Mouse (Mus musculus) MEL (cell line): ENCODE data around the gene Srf. TPM values are rescaled to one million over a fixed set of nuclear protein-coding genes. Genes with fewer than 3 reads are reported as not detected.

Experiments
- DNase-seq: peaks from one replicate; pipeline ENCODE4 v3.0.0; 2011; ENCODE audit warnings: low read depth, low spot score
- H3K27ac ChIP-seq: 2 replicates; pipeline ENCODE4 v1.5.1; 2012; ENCODE audit warnings: low read depth, mild to moderate bottlenecking, control low read depth, low read length, moderate library complexity; ENCODE audit not compliant: control insufficient read depth
- H3K27me3 ChIP-seq, 2 experiments: fragments of 150-350 bp in 1 of 2; sonication (generic) in 1 of 2; 2 replicates each; pipeline ENCODE4 v1.6.1; 2012; ENCODE audit warnings: low read length in 2 of 2, mild to moderate bottlenecking in 2 of 2, improper control_type of control experiment in 1 of 2, moderate library complexity in 1 of 2; ENCODE audit not compliant: insufficient read depth in 2 of 2, control insufficient read depth in 1 of 2
- H3K36me3 ChIP-seq, 2 experiments: 2 replicates each; pipeline ENCODE4 v1.6.1; 2012 to 2014; ENCODE audit warnings: low read length in 2 of 2, improper control_type of control experiment in 1 of 2, inconsistent platforms in 1 of 2, mild to moderate bottlenecking in 1 of 2; ENCODE audit not compliant: insufficient read depth in 2 of 2, control insufficient read depth in 1 of 2
- H3K4me1 ChIP-seq, 2 experiments: fragments of 150-350 bp in 1 of 2; sonication (generic) in 1 of 2; 2 replicates each; pipeline ENCODE4 v1.6.1; 2012; ENCODE audit warnings: low read length in 2 of 2, improper control_type of control experiment in 1 of 2, mild to moderate bottlenecking in 1 of 2; ENCODE audit not compliant: insufficient read depth in 2 of 2, control insufficient read depth in 1 of 2
- H3K4me3 ChIP-seq, 2 experiments: fragments of 150-350 bp in 1 of 2; sonication (generic) in 1 of 2; 2 replicates each; pipeline ENCODE4 v1.5.1; 2012; ENCODE audit warnings: low read depth in 2 of 2, low read length in 2 of 2, mild to moderate bottlenecking in 2 of 2, moderate library complexity in 2 of 2, control low read depth in 1 of 2, improper control_type of control experiment in 1 of 2; ENCODE audit not compliant: control insufficient read depth in 1 of 2, insufficient read depth in 1 of 2
- H3K79me2 ChIP-seq: 2 replicates; pipeline ENCODE4 v1.6.1; 2012; ENCODE audit warnings: mild to moderate bottlenecking, low read length, moderate library complexity; ENCODE audit not compliant: control insufficient read depth, poor library complexity, insufficient read depth
- H3K9ac ChIP-seq: 2 replicates; pipeline ENCODE4 v1.6.1; 2012; ENCODE audit warnings: low read depth, mild to moderate bottlenecking, control low read depth, low read length, moderate library complexity; ENCODE audit not compliant: control insufficient read depth, poor library complexity, severe bottlenecking
- H3K9me3 ChIP-seq: fragments of 150-350 bp; sonication (generic); replicated peaks from 2 replicates; pipeline ENCODE4 v1.6.1; 2012; ENCODE audit warnings: mild to moderate bottlenecking, low read length, improper control_type of control experiment, moderate library complexity; ENCODE audit not compliant: insufficient read depth
- BHLHE40 ChIP-seq: IDR thresholded peaks from 2 replicates; pipeline ENCODE4 v1.6.1; 2012; ENCODE audit warnings: low read depth, mild to moderate bottlenecking, inconsistent platforms, low read length, improper control_type of control experiment, borderline replicate concordance
- CHD2 ChIP-seq: IDR thresholded peaks from 2 replicates; pipeline ENCODE4 v1.6.1; 2011; ENCODE audit warnings: low read length, improper control_type of control experiment
- ELF1 ChIP-seq: IDR thresholded peaks from 2 replicates; pipeline ENCODE4 v1.6.1; 2014; ENCODE audit warnings: low read depth, mild to moderate bottlenecking, inconsistent platforms, low read length, improper control_type of control experiment, moderate library complexity
- GATA1 ChIP-seq: IDR thresholded peaks from 2 replicates; pipeline ENCODE4 v1.6.1; 2011; ENCODE audit warnings: low read depth, low read length, improper control_type of control experiment
- HCFC1 ChIP-seq: IDR thresholded peaks from 2 replicates; pipeline ENCODE4 v1.6.1; 2012; ENCODE audit warnings: low read depth, mild to moderate bottlenecking, inconsistent platforms, low read length, improper control_type of control experiment, moderate library complexity
- KAT2A ChIP-seq: conservative IDR thresholded peaks from 2 replicates; pipeline ENCODE4 v1.6.1; 2012; ENCODE audit warnings: low read depth, low read length, improper control_type of control experiment, inconsistent platforms
- MAFK ChIP-seq: IDR thresholded peaks from 2 replicates; pipeline ENCODE4 v1.6.1; 2011; ENCODE audit warnings: low read depth, mild to moderate bottlenecking, low read length, improper control_type of control experiment, borderline replicate concordance
- MEF2A ChIP-seq: IDR thresholded peaks from 2 replicates; pipeline ENCODE4 v1.6.1; 2014; ENCODE audit warnings: low read depth, mild to moderate bottlenecking, inconsistent platforms, low read length, improper control_type of control experiment; ENCODE audit not compliant: poor library complexity, insufficient replicate concordance, severe bottlenecking; ENCODE audit errors: extremely low read depth
- MXI1 ChIP-seq: IDR thresholded peaks from 2 replicates; pipeline ENCODE4 v1.6.1; 2011; ENCODE audit warnings: mild to moderate bottlenecking, low read depth, low read length, improper control_type of control experiment
- MYB ChIP-seq: IDR thresholded peaks from 2 replicates; pipeline ENCODE4 v1.6.1; 2011; ENCODE audit warnings: mild to moderate bottlenecking, low read depth, low read length, improper control_type of control experiment
- NELFE ChIP-seq: IDR thresholded peaks from 2 replicates; pipeline ENCODE4 v1.6.1; 2011; ENCODE audit warnings: low read depth, low read length, improper control_type of control experiment
- NRF1 ChIP-seq: IDR thresholded peaks from 2 replicates; pipeline ENCODE4 v1.6.1; 2014; ENCODE audit warnings: low read depth, mild to moderate bottlenecking, inconsistent platforms, low read length, improper control_type of control experiment, moderate library complexity; ENCODE audit not compliant: poor library complexity, insufficient read depth, severe bottlenecking
- POLR2AphosphoS2 ChIP-seq: IDR thresholded peaks from 2 replicates; pipeline ENCODE4 v1.6.1; 2011; ENCODE audit warnings: low read length, improper control_type of control experiment
- RCOR1 ChIP-seq: IDR thresholded peaks from 2 replicates; pipeline ENCODE4 v1.6.1; 2012; ENCODE audit warnings: low read depth, mild to moderate bottlenecking, inconsistent platforms, low read length, improper control_type of control experiment
- SIN3A ChIP-seq: IDR thresholded peaks from 2 replicates; pipeline ENCODE4 v1.6.1; 2012; ENCODE audit warnings: low read length, improper control_type of control experiment, inconsistent platforms
- UBTF ChIP-seq: IDR thresholded peaks from 2 replicates; pipeline ENCODE4 v1.6.1; 2012; ENCODE audit warnings: low read depth, mild to moderate bottlenecking, inconsistent platforms, low read length, improper control_type of control experiment, moderate library complexity, borderline replicate concordance; ENCODE audit not compliant: insufficient read depth
- USF2 ChIP-seq, 2 experiments: IDR thresholded peaks; 2 replicates each; pipeline ENCODE4 v1.6.1; 2011 to 2012; ENCODE audit warnings: improper control_type of control experiment in 2 of 2, low read length in 2 of 2, borderline replicate concordance in 1 of 2, inconsistent platforms in 1 of 2, low read depth in 1 of 2, mild to moderate bottlenecking in 1 of 2; ENCODE audit not compliant: insufficient read depth in 1 of 2
- ZC3H11A ChIP-seq: IDR thresholded peaks from 2 replicates; pipeline ENCODE4 v1.6.1; 2012; ENCODE audit warnings: low read depth, mild to moderate bottlenecking, inconsistent platforms, low read length, improper control_type of control experiment
- ZKSCAN1 ChIP-seq: IDR thresholded peaks from 2 replicates; pipeline ENCODE4 v1.6.1; 2012; ENCODE audit warnings: low read depth, mild to moderate bottlenecking, inconsistent platforms, low read length, improper control_type of control experiment, moderate library complexity
- polyA plus RNA-seq, 2 experiments: library from polyadenylated mRNA; stranded (reverse) in 1 of 2; unstranded in 1 of 2; fragments of >175 nt in 1 of 2; fragments of >200 nt in 1 of 2; gene quantifications; 2 replicates each; pipeline versions ENCODE4 v1.2.1 to v1.2.4; 2012; ENCODE audit warnings: low replicate concordance in 2 of 2, low read depth in 1 of 2; ENCODE audit not compliant: insufficient read length in 2 of 2, insufficient read depth in 1 of 2, missing spikeins in 1 of 2
- total RNA-seq: library from RNA; depleted of rRNA; stranded (reverse); fragments of 300-350 nt; gene quantifications from 2 replicates; pipeline ENCODE4 v1.2.3, GENCODE M21; 2012

The Srf gene
- total and polyA plus RNA-seq, 3 experiments: 43.9 to 114 TPM; not detected in 1

GRCm38 (mm10) chr17:46556584-46556945 lies 590 bp upstream of the Srf start:
- TF ChIP-seq ELF1: no peak
- TF ChIP-seq CHD2: 0 out of 2 replicates have a peak, but pooled peaks have one; percentile 30
- peak; percentile 9; the same call in 1 of the 2 replicates for TF ChIP-seq NELFE
- TF ChIP-seq NRF1: no peak
- no peak for TF ChIP-seq MXI1
- peak; percentile 25 for TF ChIP-seq SIN3A

DNA sequence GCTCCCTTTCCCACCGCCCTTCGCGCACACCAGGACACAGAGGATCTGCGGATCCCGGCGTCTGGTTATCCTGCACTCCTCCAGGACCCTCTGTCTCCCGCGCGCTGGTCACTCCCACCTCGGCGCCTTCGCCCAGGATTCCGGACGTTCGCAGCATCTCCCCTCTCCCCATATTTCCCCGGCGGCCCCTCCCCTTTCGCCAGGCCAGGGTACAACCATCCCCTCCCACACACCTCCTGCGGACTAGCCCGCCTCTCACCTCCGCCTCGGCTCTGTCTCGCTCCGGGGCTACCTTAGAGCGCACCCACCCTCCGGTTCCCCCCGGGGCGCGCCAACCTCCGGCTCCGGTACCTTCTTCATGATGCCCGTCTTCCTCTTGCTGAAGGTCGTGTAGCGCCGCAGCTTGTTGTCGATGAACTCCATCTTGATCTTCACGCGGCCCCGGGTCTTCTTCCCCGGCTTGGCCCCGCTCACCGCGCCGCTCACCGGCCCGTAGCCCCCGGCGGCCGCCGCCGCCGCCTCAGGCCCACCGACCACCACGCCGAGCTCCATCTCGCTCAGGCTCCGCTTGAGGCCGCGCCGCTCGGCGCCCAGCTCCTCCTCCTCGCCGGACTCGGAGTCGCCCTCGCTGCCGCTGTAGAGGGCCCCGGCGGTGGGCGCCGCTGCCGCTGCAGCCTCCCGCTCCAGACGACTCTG lies 850 bp downstream of the Srf start:
- peak overlapping the region; percentile 74 to 82 for H3K4me3 ChIP-seq
- peaks cover 2 to 14% of the 10 kb centered on the region in 2 experiments; a peak in 3 of 4 replicates for H3K4me1 ChIP-seq
- peak overlapping the region; percentile 99 for H3K9ac ChIP-seq
- peaks cover 26% of the 10 kb centered on the region for H3K79me2 ChIP-seq
- peaks cover 0 to 9% of the 10 kb centered on the region in 2 experiments; a peak in 3 of 4 replicates for H3K36me3 ChIP-seq
- no peaks in the 10 kb centered on the region for H3K27me3 ChIP-seq
- TF ChIP-seq BHLHE40 (no peak), UBTF (0 out of 2 replicates have a peak, but pooled peaks have one; percentile 85)
- TF ChIP-seq, all 39 proteins: peak for 1
- peak; percentile 45 for DNase-seq
- Histone ChIP-seq H3K9me3 (no peaks in the 10 kb centered on the region), H3K27ac (0 out of 2 replicates have a peak overlapping the region, but pooled peaks have one; percentile 27)

More at GRCm38 (mm10) chr17:46556584-46556945, 590 bp upstream of the Srf start:
- Histone ChIP-seq H3K79me2 (peaks cover 26% of the 10 kb centered on the region), H3K4me1 (peaks cover 2 to 14% of the 10 kb centered on the region in 2 experiments; a peak in 3 of 4 replicates), H3K9me3 (no peaks in the 10 kb centered on the region), H3K9ac (peak overlapping the region; percentile 61), H3K27ac (no peak overlapping the region), H3K27me3 (no peaks in the 10 kb centered on the region), H3K4me3 (peak overlapping the region; percentile 63 to 88), H3K36me3 (peaks cover 0 to 9% of the 10 kb centered on the region in 2 experiments; a peak in 2 of 4 replicates)
- DNase-seq: no peak

GRCm38 (mm10) chr17:46554646-46554976 lies 1.4 kb downstream of the Srf start:
- H3K36me3 ChIP-seq: peaks cover 0 to 9% of the 10 kb centered on the region in 2 experiments; a peak in 3 of 4 replicates

More at GRCm38 (mm10) chr17:46554646-46554976, 1.4 kb downstream of the Srf start:
- H3K27ac ChIP-seq: no peak overlapping the region
- TF ChIP-seq POLR2AphosphoS2 (no peak), MYB (no peak), MAFK (no peak), HCFC1 (no peak), GATA1 (no peak), ZC3H11A (no peak), ZKSCAN1 (no peak), KAT2A (no peak), USF2 (IDR thresholded peaks at IDR 0.05; ENCODE audit: borderline replicate concordance in 1 of 2, insufficient read depth in 1 of 2, low read depth in 1 of 2, low read length in 2 of 2) (no peak), ELF1 (no peak), MEF2A (no peak), RCOR1 (no peak)
- TF ChIP-seq, all 39 proteins: peak for 0
- Histone ChIP-seq H3K27me3 (no peaks in the 10 kb centered on the region), H3K79me2 (peaks cover 26% of the 10 kb centered on the region), H3K9me3 (no peaks in the 10 kb centered on the region), H3K9ac (peak overlapping the region; percentile 99), H3K4me1 (peaks cover 2 to 14% of the 10 kb centered on the region in 2 experiments; a peak in 3 of 4 replicates), H3K4me3 (peak overlapping the region; percentile 74 to 82)
- peak; percentile 54 for DNase-seq
